Mouse (Mus musculus): ENCODE measurements around the gene Fsd1l.

Gene Fsd1l

GRCm38 (mm10) chr4:53631316-53632010 is at the start of gene Fsd1l:
Gene Fsd1l, plus strand, starts transcription at chr4:53631471.
- DNase-seq (ENCODE audit: low spot score): peak; percentile 82

- no peak for DNase-seq (ENCODE audit: low spot score)
Observed at GRCm38 (mm10) chr4:53587676-53588075, 43.6 kb upstream of the Fsd1l start.

- DNase-seq (ENCODE audit: low spot score): no peak
Observed at GRCm38 (mm10) chr4:53588936-53589335, 42.3 kb upstream of the Fsd1l start.

GRCm38 (mm10) chr4:53589466-53589865 is 41.8 kb upstream of the Fsd1l start:
- no peak for DNase-seq (ENCODE audit: low spot score)

- DNase-seq (ENCODE audit: low spot score): no peak
Observed at GRCm38 (mm10) chr4:53590163-53590562, 41.1 kb upstream of the Fsd1l start.

- DNase-seq (ENCODE audit: low spot score): no peak
Observed at GRCm38 (mm10) chr4:53590691-53591447, 40.4 kb upstream of the Fsd1l start.

- no peak for DNase-seq (ENCODE audit: low spot score)
Observed at GRCm38 (mm10) chr4:53591536-53591935, 39.7 kb upstream of the Fsd1l start.

GRCm38 (mm10) chr4:53591941-53592340 is 39.3 kb upstream of the Fsd1l start:
- DNase-seq (ENCODE audit: low spot score): no peak

GRCm38 (mm10) chr4:53592386-53592785 is 38.9 kb upstream of the Fsd1l start:
- no peak for DNase-seq (ENCODE audit: low spot score)

- peak; percentile 22 for DNase-seq (ENCODE audit: low spot score)
Observed at GRCm38 (mm10) chr4:53594204-53594603, 37.1 kb upstream of the Fsd1l start.

GRCm38 (mm10) chr4:53595246-53596062 is 35.8 kb upstream of the Fsd1l start:
- no peak for DNase-seq (ENCODE audit: low spot score)

- no peak for DNase-seq (ENCODE audit: low spot score)
Observed at GRCm38 (mm10) chr4:53596063-53596895, 35.0 kb upstream of the Fsd1l start.

GRCm38 (mm10) chr4:53600462-53600861 is 30.8 kb upstream of the Fsd1l start:
- no peak for DNase-seq (ENCODE audit: low spot score)

- no peak for DNase-seq (ENCODE audit: low spot score)
Observed at GRCm38 (mm10) chr4:53614576-53615225, 16.6 kb upstream of the Fsd1l start.

GRCm38 (mm10) chr4:53617968-53618367 is 13.3 kb upstream of the Fsd1l start:
- DNase-seq (ENCODE audit: low spot score): no peak

- DNase-seq (ENCODE audit: low spot score): no peak
Observed at GRCm38 (mm10) chr4:53620104-53620503, 11.2 kb upstream of the Fsd1l start.

GRCm38 (mm10) chr4:53621084-53621483 is 10.2 kb upstream of the Fsd1l start:
- no peak for DNase-seq (ENCODE audit: low spot score)

- DNase-seq (ENCODE audit: low spot score): no peak
Observed at GRCm38 (mm10) chr4:53621490-53621889, 9.8 kb upstream of the Fsd1l start.

GRCm38 (mm10) chr4:53623711-53624110 is 7.6 kb upstream of the Fsd1l start:
- DNase-seq (ENCODE audit: low spot score): no peak

- DNase-seq (ENCODE audit: low spot score): peak; percentile 9
Observed at GRCm38 (mm10) chr4:53624816-53625215, 6.5 kb upstream of the Fsd1l start.

- DNase-seq (ENCODE audit: low spot score): no peak
Observed at GRCm38 (mm10) chr4:53625263-53625662, 6.0 kb upstream of the Fsd1l start.

Data from ovary, postnatal 36 days (tissue).